8 mouse cellular contexts compared by ENCODE assay signal in the genomic region with DNA sequence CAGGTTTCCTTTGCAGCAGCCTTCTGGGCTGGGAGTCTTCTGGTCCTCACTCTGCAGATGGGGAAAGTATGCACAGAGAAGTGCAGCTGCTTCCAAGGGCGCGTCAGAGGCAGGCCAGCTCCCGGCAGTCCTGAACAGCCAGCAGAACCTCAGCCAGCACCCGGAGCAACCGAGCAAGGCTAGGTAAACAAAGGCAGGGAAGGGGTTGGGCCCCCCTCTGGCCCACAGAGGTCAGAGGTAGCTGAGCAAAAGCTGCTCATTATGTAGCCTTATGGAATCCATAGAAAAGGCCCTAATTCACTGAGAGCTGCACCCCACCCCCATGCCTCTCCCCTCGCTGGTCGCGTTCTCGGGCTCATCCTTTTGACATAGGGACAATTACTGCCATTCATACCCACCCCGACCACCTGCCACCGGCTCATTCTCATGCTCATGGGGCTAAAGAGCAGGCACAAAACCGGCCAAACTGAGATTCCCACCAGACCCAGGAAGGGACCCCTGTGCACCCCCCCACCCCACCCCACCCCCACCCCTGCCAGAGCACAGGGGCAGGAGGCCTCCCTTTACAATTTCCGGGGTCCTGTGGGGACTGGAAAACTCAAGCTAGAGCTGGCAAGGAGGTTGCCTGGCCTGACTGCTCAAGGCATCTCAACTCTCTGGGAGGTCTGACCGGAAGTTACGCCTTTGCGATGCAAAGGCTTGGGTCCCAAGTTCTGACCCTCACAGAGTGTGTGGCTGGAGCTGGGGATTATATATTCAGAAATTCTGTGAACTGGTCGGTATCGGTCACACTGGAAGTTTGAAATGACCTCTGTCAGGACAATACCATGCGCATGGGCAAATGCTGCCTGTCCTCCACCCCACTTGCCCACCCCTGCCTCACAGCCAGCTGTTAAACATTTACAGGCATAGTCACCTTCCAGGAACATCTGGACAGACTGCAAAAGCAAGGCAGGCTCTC. TPM values are rescaled to one million over a fixed set of nuclear protein-coding genes. Genes with fewer than 3 reads are reported as not detected.
DNase-seq lines count a peak whose midpoint lies in the region; ATAC-seq and TF ChIP-seq lines count a peak whose summit lies in the region.

No protein-coding gene starts in this region.

- H3K27ac ChIP-seq in heart, adult 2 months, result no peak overlapping the region
- no peak overlapping the region for H3K27ac ChIP-seq in heart, embryonic 12.5 days (ENCODE audit: poor library complexity, severe bottlenecking)
- H3K27ac ChIP-seq in forebrain, embryonic 15.5 days (replicated peaks), result no peak overlapping the region
- no peak overlapping the region for H3K27ac ChIP-seq in intestine, postnatal 0 days (ENCODE audit: low read depth, low read length)
- H3K27ac ChIP-seq in midbrain, embryonic 13.5 days, result peak overlapping the region; percentile 58

- peak; percentile 42 to 47 for DNase-seq in heart, adult 2 months
- no peak for DNase-seq in adrenal gland, adult 8-10 months
- DNase-seq in adrenal gland, postnatal 25 days, result no peak
- DNase-seq in cerebellum, adult 11-12 months, result no peak

- TF ChIP-seq CTCF in heart, adult 2 months (IDR thresholded peaks at IDR 0.05), result no peak
- TF ChIP-seq CTCF in intestine, postnatal 0 days (IDR thresholded peaks at IDR 0.05; ENCODE audit: low read depth), result no peak

- H3K4me3 ChIP-seq in heart, adult 2 months, result no peak overlapping the region
- H3K4me3 ChIP-seq in heart, embryonic 12.5 days, result no peak overlapping the region
- H3K4me3 ChIP-seq in forebrain, embryonic 15.5 days, result no peak overlapping the region
- H3K4me3 ChIP-seq in intestine, postnatal 0 days (ENCODE audit: low read depth, low read length), result no peak overlapping the region
- H3K4me3 ChIP-seq in midbrain, embryonic 13.5 days (replicated peaks), result no peak overlapping the region

- H3K4me2 ChIP-seq in heart, embryonic 12.5 days, result no peak overlapping the region
- H3K4me2 ChIP-seq in forebrain, embryonic 15.5 days (replicated peaks), result no peak overlapping the region
- H3K4me2 ChIP-seq in intestine, postnatal 0 days (replicated peaks; ENCODE audit: low read depth), result no peak overlapping the region
- H3K4me2 ChIP-seq in midbrain, embryonic 13.5 days (replicated peaks), result peak overlapping the region; percentile 28

- no peak for TF ChIP-seq EP300 in heart, adult 2 months (IDR thresholded peaks at IDR 0.05; ENCODE audit: insufficient read depth, low read depth, low read length)

- H3K27me3 ChIP-seq in heart, adult 2 months (ENCODE audit: control insufficient read depth, insufficient read depth, low read length), result no peaks in the 10 kb centered on the region
- peaks cover 70% of the 10 kb centered on the region for H3K27me3 ChIP-seq in heart, embryonic 12.5 days (replicated peaks)
- no peaks in the 10 kb centered on the region for H3K27me3 ChIP-seq in forebrain, embryonic 15.5 days
- H3K27me3 ChIP-seq in intestine, postnatal 0 days (replicated peaks; ENCODE audit: control insufficient read depth, insufficient read depth, low read length), result no peaks in the 10 kb centered on the region
- H3K27me3 ChIP-seq in midbrain, embryonic 13.5 days, result no peaks in the 10 kb centered on the region

- H3K79me2 ChIP-seq in heart, adult 2 months (replicated peaks; ENCODE audit: control insufficient read depth, insufficient read depth, low read length), result no peaks in the 10 kb centered on the region

- no peaks in the 10 kb centered on the region for H3K4me1 ChIP-seq in heart, adult 2 months (ENCODE audit: control insufficient read depth, insufficient read depth, low read length)
- no peaks in the 10 kb centered on the region; the same call in 1 of the 2 replicates for H3K4me1 ChIP-seq in heart, embryonic 12.5 days (replicated peaks)
- H3K4me1 ChIP-seq in forebrain, embryonic 15.5 days, result peaks cover 16% of the 10 kb centered on the region
- H3K4me1 ChIP-seq in intestine, postnatal 0 days (replicated peaks; ENCODE audit: control insufficient read depth, insufficient read depth, low read length), result 0 out of 2 replicates have a peak, but pooled peaks cover 5% of the 10 kb centered on the region
- peaks cover 25% of the 10 kb centered on the region for H3K4me1 ChIP-seq in midbrain, embryonic 13.5 days (replicated peaks)

- ATAC-seq in heart, embryonic 12.5 days (ENCODE audit: insufficient number of reproducible peaks, low FRiP score), result no peak
- peak; percentile 61 for ATAC-seq in forebrain, embryonic 15.5 days (replicated peaks)
- peak; percentile 24; the same call in 1 of the 2 replicates for ATAC-seq in intestine, postnatal 0 days
- peak; percentile 74 for ATAC-seq in midbrain, embryonic 13.5 days

- no peak for TF ChIP-seq POLR2A in heart, adult 2 months (IDR thresholded peaks at IDR 0.05; ENCODE audit: insufficient read depth, low read depth, low read length)

- intact Hi-C loops in heart, adult 2 months (cut with DNase I), result no loop called here

- H3K9me3 ChIP-seq in heart, embryonic 12.5 days (replicated peaks), result no peaks in the 10 kb centered on the region
- H3K9me3 ChIP-seq in forebrain, embryonic 15.5 days, result no peaks in the 10 kb centered on the region
- no peaks in the 10 kb centered on the region for H3K9me3 ChIP-seq in intestine, postnatal 0 days (ENCODE audit: control insufficient read depth)
- H3K9me3 ChIP-seq in midbrain, embryonic 13.5 days, result no peaks in the 10 kb centered on the region

- no peaks in the 10 kb centered on the region for H3K36me3 ChIP-seq in heart, adult 2 months (ENCODE audit: control insufficient read depth, insufficient read depth, low read length)
- H3K36me3 ChIP-seq in heart, embryonic 12.5 days, result no peaks in the 10 kb centered on the region
- H3K36me3 ChIP-seq in forebrain, embryonic 15.5 days, result no peaks in the 10 kb centered on the region
- no peaks in the 10 kb centered on the region for H3K36me3 ChIP-seq in intestine, postnatal 0 days (ENCODE audit: control insufficient read depth, insufficient read depth)
- H3K36me3 ChIP-seq in midbrain, embryonic 13.5 days, result no peaks in the 10 kb centered on the region

- H3K9ac ChIP-seq in heart, adult 2 months (ENCODE audit: low read depth, low read length), result no peak overlapping the region
- H3K9ac ChIP-seq in heart, embryonic 12.5 days, result no peak overlapping the region
- no peak overlapping the region for H3K9ac ChIP-seq in forebrain, embryonic 15.5 days (replicated peaks)
- no peak overlapping the region for H3K9ac ChIP-seq in intestine, postnatal 0 days (ENCODE audit: low read depth, low read length)
- 0 out of 2 replicates have a peak overlapping the region, but pooled peaks have one; percentile 19 for H3K9ac ChIP-seq in midbrain, embryonic 13.5 days (replicated peaks)

- 41% methylated on average over 19 of the region's 19 CpGs for WGBS in heart, adult 2 months
- WGBS in heart, embryonic 12.5 days, result 34% methylated on average over 19 of the region's 19 CpGs
- WGBS in forebrain, embryonic 15.5 days, result 22% methylated on average over 19 of the region's 19 CpGs
- WGBS in intestine, postnatal 0 days, result 31% methylated on average over 19 of the region's 19 CpGs
- WGBS in midbrain, embryonic 13.5 days, result 12% methylated on average over 19 of the region's 19 CpGs

RNA-seq across cellular contexts. Expression of gene Fzd7, which starts 59.0 kb away (rescaled TPM):
- 1 to 10 TPM; 5.3 to 7.0 TPM for total RNA-seq in heart, adult 2 months (2021)
- 5.8 TPM in 2 replicates for polyA plus RNA-seq in heart, adult 2 months (2012; rRNA removed)
- polyA plus RNA-seq in heart, embryonic 12.5 days (2016; fragmentation: Nextera tagmentation; extraction: Ambion mirVana), result 5.5 and 6.2 TPM in 2 replicates
- 3.5 and 4.2 TPM in 2 replicates for polyA plus RNA-seq in forebrain, embryonic 15.5 days (2015; fragmentation: Nextera tagmentation; extraction: Ambion mirVana)
- polyA plus RNA-seq in intestine, postnatal 0 days (2015; fragmentation: Nextera tagmentation; extraction: Ambion mirVana), result 2.6 and 3.0 TPM in 2 replicates
- polyA plus RNA-seq in midbrain, embryonic 13.5 days (2015; fragmentation: Nextera tagmentation; extraction: Ambion mirVana), result 2.7 and 4.0 TPM in 2 replicates
- 10 to 100 TPM; 14.6 to 19.8 (median 15.8) TPM for total RNA-seq in adrenal gland, adult 8-10 months (2022)
- 12.7 and 17.9 TPM in 2 replicates for total RNA-seq in adrenal gland, postnatal 25 days (2021)

Comparison
In these comparisons a context has a peak if more than half of its experiments do, and no peak if none do; other contexts are left out.
1. DNase-seq: peak in heart, adult 2 months (2 of 2); none in adrenal gland, adult 8-10 months (single experiment), adrenal gland, postnatal 25 days (single experiment) and cerebellum, adult 11-12 months (single experiment).